Mouse (Mus musculus) 3134 (cell line): ENCODE measurements around the gene C5ar2.

Experiments used
- DNase-seq: peaks from one replicate; pipeline ENCODE4 v3.0.0-alpha.2; 2011; ENCODE audit warnings: low spot score; ENCODE audit not compliant: insufficient read length; ENCODE audit errors: extremely low read depth

The C5ar2 gene

DNA sequence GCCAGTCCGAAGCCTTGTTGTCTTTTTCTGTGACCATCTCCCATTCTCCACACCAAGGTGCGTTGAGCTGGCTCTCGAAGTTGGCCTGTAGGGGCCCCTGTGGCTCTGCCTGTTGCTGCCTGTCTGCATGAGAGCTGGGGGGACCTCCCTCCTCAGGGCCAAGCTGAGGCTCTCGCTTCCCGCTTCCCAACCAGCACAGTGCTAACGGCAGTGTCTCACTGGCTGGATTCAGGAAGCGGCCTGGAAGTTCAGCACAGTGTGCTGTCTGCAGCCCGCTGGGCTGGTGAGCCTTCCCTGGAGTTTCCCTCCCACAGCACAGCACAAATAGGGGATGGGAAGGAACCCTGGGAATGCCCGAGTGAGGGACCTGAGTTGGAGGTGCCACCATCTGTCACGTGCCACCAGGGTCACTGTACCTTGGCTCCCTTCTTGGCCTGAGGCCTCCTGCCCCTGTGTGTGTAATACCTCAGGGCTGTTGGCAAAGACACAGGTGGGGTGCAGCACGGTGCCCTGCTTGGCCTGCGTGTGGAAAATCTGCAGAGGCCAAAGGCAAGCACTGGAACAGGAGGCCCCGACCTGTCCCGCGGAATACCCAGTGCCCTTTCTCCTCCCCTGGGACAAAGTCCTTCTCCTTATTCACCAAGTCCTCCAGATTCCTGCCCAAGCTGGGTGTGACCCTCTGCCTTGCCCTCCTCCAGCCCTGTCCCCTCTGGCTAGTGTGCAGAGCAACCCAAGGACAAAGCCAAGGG, 41.0 kb downstream of the C5ar2 start:
- DNase-seq, result no peak

DNA sequence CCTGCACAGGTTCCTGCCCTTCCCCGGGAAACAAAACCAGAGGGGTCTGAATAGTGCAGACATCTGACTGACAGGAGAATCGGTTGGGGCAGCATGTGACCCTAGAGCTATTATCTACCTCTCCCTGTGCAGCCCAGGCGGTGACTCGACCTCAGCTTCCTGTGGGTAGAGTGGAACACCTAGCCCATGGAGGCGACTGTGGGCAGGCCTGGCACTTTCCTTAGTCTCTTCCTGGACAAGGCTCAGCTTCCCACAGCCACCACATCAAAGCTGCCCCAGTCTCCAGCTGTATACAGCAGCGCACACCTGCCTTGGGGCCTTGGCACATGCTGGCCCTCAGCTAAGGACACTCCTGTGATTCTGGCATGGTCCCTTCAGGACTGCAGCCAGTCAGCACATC, 42.8 kb downstream of the C5ar2 start:
- no peak for DNase-seq

DNA sequence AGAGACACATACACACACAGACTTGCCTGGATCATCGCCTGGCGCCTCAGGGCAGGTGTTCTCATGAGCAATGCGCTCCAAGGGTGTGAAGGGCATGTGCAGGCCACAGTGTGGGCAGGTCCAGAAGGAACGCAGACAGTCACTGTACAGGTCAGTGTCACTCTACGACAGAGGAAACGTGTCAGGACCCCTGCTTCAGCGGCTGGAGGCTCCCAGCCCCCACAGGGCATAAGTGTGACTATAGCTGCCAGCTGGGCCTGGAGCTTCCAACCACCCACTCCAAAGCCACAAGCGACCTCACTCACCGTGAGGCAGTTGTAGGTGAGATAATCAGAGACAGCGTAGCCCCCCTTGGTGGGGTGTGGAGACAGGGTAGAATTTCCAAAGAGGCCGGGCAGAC, 45.4 kb downstream of the C5ar2 start:
- no peak for DNase-seq

DNA sequence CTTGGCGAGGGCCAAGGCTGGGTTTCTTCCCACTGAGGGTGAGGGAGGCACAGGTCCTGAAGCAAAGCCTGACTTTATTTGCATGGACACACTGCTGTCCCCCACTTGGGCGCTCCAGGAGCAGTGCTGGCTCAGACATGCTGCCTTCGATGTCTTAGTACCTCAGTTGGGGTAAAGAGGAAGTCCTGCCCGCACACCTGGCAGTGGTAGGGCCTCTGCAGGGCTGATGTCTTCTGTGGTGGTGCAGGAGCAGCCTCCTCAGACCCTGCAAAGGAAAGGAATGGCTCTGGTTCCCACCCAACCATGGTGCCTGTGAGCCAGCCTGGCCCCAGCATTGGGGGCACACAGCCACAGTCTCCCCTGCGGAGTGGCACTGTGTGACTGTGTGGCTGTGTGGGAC, 46.8 kb downstream of the C5ar2 start:
- DNase-seq, result no peak

DNA sequence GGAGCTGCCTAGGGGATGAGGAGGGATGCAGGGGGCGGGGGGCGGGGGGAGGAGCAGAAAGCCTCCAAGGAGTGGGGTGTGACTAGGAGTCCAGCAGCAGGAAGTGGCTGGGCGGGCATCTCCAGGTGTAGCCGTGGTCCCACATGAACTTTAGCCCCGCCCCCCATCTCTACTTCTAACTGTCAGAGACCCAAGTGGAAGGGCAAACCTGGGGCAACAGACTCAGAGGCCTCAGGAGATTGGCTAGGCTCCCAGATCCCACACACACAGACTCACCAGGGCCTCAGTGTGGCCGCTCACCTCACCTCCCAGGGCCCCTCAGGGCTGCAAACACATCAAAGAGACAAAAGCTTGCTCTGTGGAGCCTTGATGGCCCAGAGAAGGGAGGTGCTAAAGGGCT, 47.3 kb downstream of the C5ar2 start:
- no peak for DNase-seq

DNA sequence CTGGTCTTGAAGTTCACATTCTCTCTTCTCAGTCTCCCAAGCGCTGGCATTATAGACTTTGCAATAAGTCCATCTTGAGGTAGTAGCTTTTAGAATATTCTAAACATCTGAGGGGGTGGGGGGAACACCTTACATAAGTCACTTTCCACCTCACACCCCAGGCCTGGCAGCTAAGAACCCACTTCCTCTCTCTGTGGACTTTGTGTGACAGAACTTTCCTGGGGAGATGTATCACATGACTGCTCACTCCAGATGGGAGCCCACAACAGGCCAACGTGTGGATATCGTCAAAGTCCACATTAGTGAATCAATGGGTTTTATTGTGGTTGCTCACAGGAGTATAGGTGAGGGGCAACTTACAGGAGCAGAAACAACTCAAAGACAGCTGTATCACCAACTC, 50.3 kb downstream of the C5ar2 start:
- DNase-seq, result no peak

DNA sequence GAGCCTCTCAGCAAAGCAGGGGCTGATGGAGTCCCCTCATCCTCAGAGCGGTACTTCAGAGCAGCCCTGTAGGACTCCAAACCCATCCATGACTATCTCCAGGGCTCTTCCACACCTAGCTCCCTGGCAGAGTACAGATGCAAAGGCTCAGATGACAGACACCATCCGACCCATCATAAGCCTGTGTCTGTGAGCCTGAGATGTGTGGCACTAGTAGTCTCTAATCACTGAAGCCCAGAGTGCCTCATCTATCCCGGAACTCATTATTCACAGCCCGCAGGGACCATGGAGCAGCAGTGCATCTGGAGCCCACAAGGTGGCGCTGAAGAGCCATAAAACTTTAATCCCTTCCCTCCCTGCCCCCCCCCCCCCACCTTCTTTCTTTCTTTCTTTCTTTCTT, 51.6 kb downstream of the C5ar2 start:
- DNase-seq, result no peak

DNA sequence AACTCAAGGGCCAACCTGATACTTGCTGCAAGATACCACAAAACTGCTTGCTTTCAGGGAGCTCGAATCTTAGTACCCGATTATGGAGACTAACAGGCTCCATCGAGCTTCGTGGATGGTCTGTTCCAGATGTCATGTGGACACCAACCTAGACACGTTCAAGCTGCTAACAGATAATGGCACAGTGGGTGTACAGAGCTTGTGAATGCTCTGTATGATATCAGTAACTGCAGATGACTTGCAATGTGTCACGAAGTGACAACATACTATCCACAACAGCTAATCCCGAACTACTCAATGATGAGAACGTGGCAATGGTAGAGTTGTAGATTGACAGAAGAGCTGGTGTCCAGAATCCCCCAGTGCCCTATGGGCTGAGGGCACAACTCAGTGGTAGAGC, 56.5 kb downstream of the C5ar2 start:
- no peak for DNase-seq
